Mouse (Mus musculus): ENCODE measurements at regions not wholly inside any gene's neighbourhood (a gene's known extent, or its start where the extent isn't known, plus 50 kb on each side); places are given as distances from the start of the nearest gene placed in this dataset.

- WGBS, result 89% methylated on average over 1 of the region's 1 CpGs
- no peak overlapping the region for H3K4me2 ChIP-seq (replicated peaks; ENCODE audit: low read depth, low read length)
- no peak overlapping the region for H3K4me3 ChIP-seq (ENCODE audit: low read length)
- no peaks in the 10 kb centered on the region for H3K36me3 ChIP-seq (ENCODE audit: insufficient read depth, low read length)
- no peak overlapping the region for H3K27ac ChIP-seq (ENCODE audit: low read length)
- no peaks in the 10 kb centered on the region for H3K9me3 ChIP-seq (ENCODE audit: low read length)
- no peak overlapping the region for H3K9ac ChIP-seq (replicated peaks; ENCODE audit: low read length)
- ATAC-seq (ENCODE audit: low FRiP score, low TSS enrichment), result no peak
- no peaks in the 10 kb centered on the region for H3K27me3 ChIP-seq (ENCODE audit: insufficient read depth, low read length)
- H3K4me1 ChIP-seq (ENCODE audit: insufficient read depth, low read length), result no peaks in the 10 kb centered on the region
Observed at GRCm38 (mm10) chr7:70099001-70099400, 267.5 kb downstream of the Nr2f2 start.

- no peaks in the 10 kb centered on the region for H3K27me3 ChIP-seq (ENCODE audit: insufficient read depth, low read length)
- no peak overlapping the region for H3K9ac ChIP-seq (replicated peaks; ENCODE audit: low read length)
- H3K9me3 ChIP-seq (ENCODE audit: low read length), result peaks cover 4% of the 10 kb centered on the region; the same call in 1 of the 2 replicates
- H3K4me3 ChIP-seq (ENCODE audit: low read length), result no peak overlapping the region
- no peak for ATAC-seq (ENCODE audit: low FRiP score, low TSS enrichment)
- H3K36me3 ChIP-seq (ENCODE audit: insufficient read depth, low read length), result no peaks in the 10 kb centered on the region
- WGBS, result 60% methylated on average over 21 of the region's 21 CpGs
- H3K27ac ChIP-seq (ENCODE audit: low read length), result no peak overlapping the region
- H3K4me1 ChIP-seq (ENCODE audit: insufficient read depth, low read length), result no peaks in the 10 kb centered on the region
- H3K4me2 ChIP-seq (replicated peaks; ENCODE audit: low read depth, low read length), result no peak overlapping the region
Observed at GRCm38 (mm10) chr7:70093916-70094784, 272.4 kb downstream of the Nr2f2 start.

GRCm38 (mm10) chr7:70092089-70092488 lies 274.4 kb downstream of the Nr2f2 start:
- no peaks in the 10 kb centered on the region for H3K36me3 ChIP-seq (ENCODE audit: insufficient read depth, low read length)
- no peak overlapping the region for H3K27ac ChIP-seq (ENCODE audit: low read length)
- 95% methylated on average over 2 of the region's 2 CpGs for WGBS
- H3K9me3 ChIP-seq (ENCODE audit: low read length), result peaks cover 4% of the 10 kb centered on the region; the same call in 1 of the 2 replicates
- no peak overlapping the region for H3K4me2 ChIP-seq (replicated peaks; ENCODE audit: low read depth, low read length)
- H3K4me3 ChIP-seq (ENCODE audit: low read length), result no peak overlapping the region
- no peak overlapping the region for H3K9ac ChIP-seq (replicated peaks; ENCODE audit: low read length)
- no peaks in the 10 kb centered on the region for H3K4me1 ChIP-seq (ENCODE audit: insufficient read depth, low read length)
- ATAC-seq (ENCODE audit: low FRiP score, low TSS enrichment), result no peak
- H3K27me3 ChIP-seq (ENCODE audit: insufficient read depth, low read length), result no peaks in the 10 kb centered on the region

- Histone ChIP-seq H3K27ac (ENCODE audit: low read length) (no peak overlapping the region), H3K4me3 (ENCODE audit: low read length) (no peak overlapping the region), H3K27me3 (ENCODE audit: insufficient read depth, low read length) (no peaks in the 10 kb centered on the region), H3K4me1 (ENCODE audit: insufficient read depth, low read length) (no peaks in the 10 kb centered on the region), H3K9me3 (ENCODE audit: low read length) (peaks cover 4% of the 10 kb centered on the region; the same call in 1 of the 2 replicates), H3K4me2 (replicated peaks; ENCODE audit: low read depth, low read length) (no peak overlapping the region), H3K9ac (replicated peaks; ENCODE audit: low read length) (no peak overlapping the region), H3K36me3 (ENCODE audit: insufficient read depth, low read length) (no peaks in the 10 kb centered on the region)
- no peak for ATAC-seq (ENCODE audit: low FRiP score, low TSS enrichment)
- WGBS, result 70% methylated on average over 5 of the region's 5 CpGs
Observed at GRCm38 (mm10) chr7:70089121-70089520, 277.4 kb downstream of the Nr2f2 start.

- H3K36me3 ChIP-seq (ENCODE audit: insufficient read depth, low read length), result no peaks in the 10 kb centered on the region
- no peak overlapping the region for H3K4me3 ChIP-seq (ENCODE audit: low read length)
- no peak overlapping the region for H3K9ac ChIP-seq (replicated peaks; ENCODE audit: low read length)
- WGBS, result 42% methylated on average over 1 of the region's 1 CpGs
- no peaks in the 10 kb centered on the region for H3K9me3 ChIP-seq (ENCODE audit: low read length)
- H3K27me3 ChIP-seq (ENCODE audit: insufficient read depth, low read length), result no peaks in the 10 kb centered on the region
- no peak overlapping the region for H3K27ac ChIP-seq (ENCODE audit: low read length)
- no peak for ATAC-seq (ENCODE audit: low FRiP score, low TSS enrichment)
- H3K4me2 ChIP-seq (replicated peaks; ENCODE audit: low read depth, low read length), result no peak overlapping the region
- peaks cover 12% of the 10 kb centered on the region; the same call in 1 of the 2 replicates for H3K4me1 ChIP-seq (ENCODE audit: insufficient read depth, low read length)
Observed at GRCm38 (mm10) chr7:70069662-70070061, 296.9 kb downstream of the Nr2f2 start.

GRCm38 (mm10) chr7:70067828-70068719 lies 298.5 kb downstream of the Nr2f2 start:
- H3K36me3 ChIP-seq (ENCODE audit: insufficient read depth, low read length), result no peaks in the 10 kb centered on the region
- peaks cover 12% of the 10 kb centered on the region; the same call in 1 of the 2 replicates for H3K4me1 ChIP-seq (ENCODE audit: insufficient read depth, low read length)
- no peaks in the 10 kb centered on the region for H3K27me3 ChIP-seq (ENCODE audit: insufficient read depth, low read length)
- H3K27ac ChIP-seq (ENCODE audit: low read length), result no peak overlapping the region
- no peak overlapping the region; the same call in 1 of the 2 replicates for H3K4me2 ChIP-seq (replicated peaks; ENCODE audit: low read depth, low read length)
- H3K4me3 ChIP-seq (ENCODE audit: low read length), result no peak overlapping the region
- no peak overlapping the region for H3K9ac ChIP-seq (replicated peaks; ENCODE audit: low read length)
- no peaks in the 10 kb centered on the region for H3K9me3 ChIP-seq (ENCODE audit: low read length)
- 39% methylated on average over 18 of the region's 18 CpGs for WGBS
- no peak for ATAC-seq (ENCODE audit: low FRiP score, low TSS enrichment)

GRCm38 (mm10) chr7:70067071-70067470 lies 299.5 kb downstream of the Nr2f2 start:
- H3K4me1 ChIP-seq (ENCODE audit: insufficient read depth, low read length), result peaks cover 12% of the 10 kb centered on the region; the same call in 1 of the 2 replicates
- H3K4me3 ChIP-seq (ENCODE audit: low read length), result no peak overlapping the region
- H3K27me3 ChIP-seq (ENCODE audit: insufficient read depth, low read length), result no peaks in the 10 kb centered on the region
- H3K4me2 ChIP-seq (replicated peaks; ENCODE audit: low read depth, low read length), result no peak overlapping the region
- no peak for ATAC-seq (ENCODE audit: low FRiP score, low TSS enrichment)
- H3K36me3 ChIP-seq (ENCODE audit: insufficient read depth, low read length), result no peaks in the 10 kb centered on the region
- H3K9me3 ChIP-seq (ENCODE audit: low read length), result no peaks in the 10 kb centered on the region
- WGBS, result 69% methylated on average over 5 of the region's 5 CpGs
- H3K27ac ChIP-seq (ENCODE audit: low read length), result no peak overlapping the region
- no peak overlapping the region for H3K9ac ChIP-seq (replicated peaks; ENCODE audit: low read length)

- H3K9me3 ChIP-seq (ENCODE audit: low read length), result no peaks in the 10 kb centered on the region
- 75% methylated on average over 7 of the region's 7 CpGs for WGBS
- no peak overlapping the region for H3K27ac ChIP-seq (ENCODE audit: low read length)
- no peak for ATAC-seq (ENCODE audit: low FRiP score, low TSS enrichment)
- H3K36me3 ChIP-seq (ENCODE audit: insufficient read depth, low read length), result no peaks in the 10 kb centered on the region
- no peak overlapping the region for H3K4me2 ChIP-seq (replicated peaks; ENCODE audit: low read depth, low read length)
- peaks cover 12% of the 10 kb centered on the region; the same call in 1 of the 2 replicates for H3K4me1 ChIP-seq (ENCODE audit: insufficient read depth, low read length)
- H3K4me3 ChIP-seq (ENCODE audit: low read length), result no peak overlapping the region
- H3K9ac ChIP-seq (replicated peaks; ENCODE audit: low read length), result no peak overlapping the region
- no peaks in the 10 kb centered on the region for H3K27me3 ChIP-seq (ENCODE audit: insufficient read depth, low read length)
Observed at GRCm38 (mm10) chr7:70066448-70066847, 300.1 kb downstream of the Nr2f2 start.

- H3K27me3 ChIP-seq (ENCODE audit: insufficient read depth, low read length), result no peaks in the 10 kb centered on the region
- peak; percentile 86 for ATAC-seq (ENCODE audit: low FRiP score, low TSS enrichment)
- H3K36me3 ChIP-seq (ENCODE audit: insufficient read depth, low read length), result no peaks in the 10 kb centered on the region
- H3K27ac ChIP-seq (ENCODE audit: low read length), result no peak overlapping the region
- WGBS, result 27% methylated on average over 11 of the region's 11 CpGs
- H3K4me2 ChIP-seq (replicated peaks; ENCODE audit: low read depth, low read length), result no peak overlapping the region
- peaks cover 12% of the 10 kb centered on the region; the same call in 1 of the 2 replicates for H3K4me1 ChIP-seq (ENCODE audit: insufficient read depth, low read length)
- no peaks in the 10 kb centered on the region for H3K9me3 ChIP-seq (ENCODE audit: low read length)
- no peak overlapping the region for H3K4me3 ChIP-seq (ENCODE audit: low read length)
- H3K9ac ChIP-seq (replicated peaks; ENCODE audit: low read length), result no peak overlapping the region
Observed at GRCm38 (mm10) chr7:70065471-70066130, 300.9 kb downstream of the Nr2f2 start.

Data from kidney, embryonic 16.5 days (tissue).